Mouse (Mus musculus): ENCODE data around the gene Tbkbp1.

GRCm38 (mm10) chr11:97152662-97153287 lies 1.5 kb upstream of the Tbkbp1 start:
- TF ChIP-seq TAL1 (IDR thresholded peaks at IDR 0.05; ENCODE audit: low read length) (no peak), GATA1 (IDR thresholded peaks at IDR 0.05; ENCODE audit: low read length) (no peak)

Data from erythroblast, embryonic 14.5 days (primary cell).